Mouse (Mus musculus) hindbrain, embryonic 15.5 days (tissue): ENCODE results near the gene Tpra1. TPM values are rescaled to one million over a fixed set of nuclear protein-coding genes. Genes with fewer than 3 reads are reported as not detected.

ENCODE experiments used
- ATAC-seq: fragments of 200-750 bp; cut with Nextera tagmentation; 2 replicates; pipeline ENCODE4 v1.8.0; 2017; ENCODE audit warnings: low read depth, moderate number of reproducible peaks, moderate TSS enrichment; ENCODE audit not compliant: low FRiP score
- H3K27ac ChIP-seq: fragments of 300-500 bp; sonication (generic); replicated peaks from 2 replicates; pipeline ENCODE4 v1.5.1; 2015; ENCODE audit warnings: mild to moderate bottlenecking, inconsistent platforms
- H3K27me3 ChIP-seq: fragments of 300-500 bp; sonication (generic); 2 replicates; pipeline ENCODE4 v1.6.1; 2015; ENCODE audit warnings: control low read depth, inconsistent platforms
- H3K36me3 ChIP-seq: fragments of 300-500 bp; sonication (generic); 2 replicates; pipeline ENCODE4 v1.6.1; 2015; ENCODE audit warnings: control low read depth, inconsistent platforms
- H3K4me1 ChIP-seq: fragments of 300-500 bp; sonication (generic); replicated peaks from 2 replicates; pipeline ENCODE4 v1.6.1; 2015; ENCODE audit warnings: control low read depth, inconsistent platforms
- H3K4me2 ChIP-seq: fragments of 300-500 bp; sonication (generic); 2 replicates; pipeline ENCODE4 v1.6.1; 2015; ENCODE audit warnings: moderate library complexity, mild to moderate bottlenecking, inconsistent platforms
- H3K4me3 ChIP-seq: fragments of 300-500 bp; sonication (generic); 2 replicates; pipeline ENCODE4 v1.5.1; 2015; ENCODE audit warnings: mild to moderate bottlenecking, inconsistent platforms
- H3K9ac ChIP-seq: fragments of 300-500 bp; sonication (generic); 2 replicates; pipeline ENCODE4 v1.6.1; 2015; ENCODE audit warnings: inconsistent platforms
- H3K9me3 ChIP-seq: fragments of 300-500 bp; sonication (generic); 2 replicates; pipeline ENCODE4 v1.6.1; 2016; ENCODE audit warnings: control low read depth, inconsistent platforms
- WGBS: fragments of 180-500 bp; shearing (Covaris S2); methylation state at CpG from one replicate; pipeline ENCODE4 v1.1.7; 2015; 5-methylcytosine and 5-hydroxymethylcytosine counted together
- polyA plus RNA-seq: library from polyadenylated mRNA; unstranded; fragments of >200 nt; fragmentation: Nextera tagmentation; extraction: Ambion mirVana; gene quantifications from 2 replicates; pipeline ENCODE4 v1.2.1, GENCODE M21; 2015

The Tpra1 gene
- polyA plus RNA-seq, 1 experiment from 2014 or later = 94.2 TPM

GRCm38 (mm10) chr6:88873965-88874867 lies 27.8 kb upstream of the Tpra1 start:
- ATAC-seq = peak; percentile 65
- peak overlapping the region; percentile 88 for H3K4me3 ChIP-seq
- no peaks in the 10 kb centered on the region for H3K36me3 ChIP-seq
- H3K9ac ChIP-seq = peak overlapping the region; percentile 96
- no peaks in the 10 kb centered on the region for H3K27me3 ChIP-seq
- H3K9me3 ChIP-seq = no peaks in the 10 kb centered on the region
- H3K4me2 ChIP-seq = peak overlapping the region; percentile 87
- peak overlapping the region; percentile 97 for H3K27ac ChIP-seq
- WGBS = 2% methylated on average over 57 of the region's 74 CpGs
- H3K4me1 ChIP-seq = peaks cover 49% of the 10 kb centered on the region

GRCm38 (mm10) chr6:88874868-88875508 lies 27.1 kb upstream of the Tpra1 start, which contains the start of gene Podxl2:
Podxl2 (minus strand) TSS chr6:88875044.
- Histone ChIP-seq H3K27ac (peak within 1 kb of the TSS; percentile 97), H3K27me3 (no peaks in the 10 kb centered on the region), H3K4me3 (peak within 1 kb of the TSS; percentile 88), H3K36me3 (no peaks in the 10 kb centered on the region), H3K4me1 (peaks cover 42% of the 10 kb centered on the region), H3K9ac (peak within 1 kb of the TSS; percentile 96), H3K4me2 (peak within 1 kb of the TSS; percentile 87), H3K9me3 (no peaks in the 10 kb centered on the region)
- peak; percentile 77 for ATAC-seq
- 4% methylated on average over 54 of the region's 63 CpGs for WGBS

DNA sequence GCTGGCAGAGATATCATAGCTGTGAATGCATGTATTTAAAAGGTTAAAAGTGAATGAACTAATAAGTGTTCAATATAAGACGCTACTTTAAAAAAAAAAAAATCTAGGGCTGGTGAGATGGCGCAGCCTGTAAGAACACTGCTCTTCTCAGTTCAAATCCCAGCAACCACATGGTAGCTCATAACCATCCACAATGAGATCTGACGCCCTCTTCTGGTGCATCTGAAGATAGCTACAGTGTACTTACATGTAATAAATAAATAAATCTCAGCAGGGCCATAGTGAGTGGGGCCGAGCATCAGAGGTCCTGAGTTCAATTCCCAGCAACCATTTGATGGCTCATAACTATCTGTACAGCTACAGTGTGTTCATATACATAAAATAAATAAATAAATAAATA lies 22.6 kb upstream of the Tpra1 start:
- ATAC-seq = no peak
- H3K9ac ChIP-seq = no peak overlapping the region
- H3K4me3 ChIP-seq = no peak overlapping the region
- H3K27me3 ChIP-seq = no peaks in the 10 kb centered on the region
- H3K9me3 ChIP-seq = no peaks in the 10 kb centered on the region
- peaks cover 5% of the 10 kb centered on the region for H3K4me1 ChIP-seq
- 60% methylated on average over 4 of the region's 4 CpGs for WGBS
- no peak overlapping the region for H3K4me2 ChIP-seq
- 0 out of 2 replicates have a peak, but pooled peaks cover 4% of the 10 kb centered on the region for H3K36me3 ChIP-seq
- no peak overlapping the region for H3K27ac ChIP-seq

- no peaks in the 10 kb centered on the region for H3K27me3 ChIP-seq
- no peaks in the 10 kb centered on the region for H3K4me1 ChIP-seq
- 0 out of 2 replicates have a peak, but pooled peaks cover 5% of the 10 kb centered on the region for H3K36me3 ChIP-seq
- no peak overlapping the region for H3K9ac ChIP-seq
- 55% methylated on average over 7 of the region's 7 CpGs for WGBS
- H3K4me2 ChIP-seq = no peak overlapping the region
- H3K27ac ChIP-seq = peak overlapping the region; percentile 30; the same call in 1 of the 2 replicates
- no peak overlapping the region for H3K4me3 ChIP-seq
- no peak for ATAC-seq
- H3K9me3 ChIP-seq = no peaks in the 10 kb centered on the region
Observed at GRCm38 (mm10) chr6:88881334-88881733, 20.7 kb upstream of the Tpra1 start.

GRCm38 (mm10) chr6:88884195-88884594 lies 17.9 kb upstream of the Tpra1 start:
- H3K9ac ChIP-seq = no peak overlapping the region
- no peak overlapping the region for H3K27ac ChIP-seq
- H3K4me3 ChIP-seq = no peak overlapping the region
- no peak for ATAC-seq
- H3K9me3 ChIP-seq = no peaks in the 10 kb centered on the region
- H3K27me3 ChIP-seq = no peaks in the 10 kb centered on the region
- H3K4me1 ChIP-seq = no peaks in the 10 kb centered on the region
- H3K4me2 ChIP-seq = no peak overlapping the region
- 95% methylated on average over 10 of the region's 10 CpGs for WGBS
- H3K36me3 ChIP-seq = 0 out of 2 replicates have a peak, but pooled peaks cover 7% of the 10 kb centered on the region

DNA sequence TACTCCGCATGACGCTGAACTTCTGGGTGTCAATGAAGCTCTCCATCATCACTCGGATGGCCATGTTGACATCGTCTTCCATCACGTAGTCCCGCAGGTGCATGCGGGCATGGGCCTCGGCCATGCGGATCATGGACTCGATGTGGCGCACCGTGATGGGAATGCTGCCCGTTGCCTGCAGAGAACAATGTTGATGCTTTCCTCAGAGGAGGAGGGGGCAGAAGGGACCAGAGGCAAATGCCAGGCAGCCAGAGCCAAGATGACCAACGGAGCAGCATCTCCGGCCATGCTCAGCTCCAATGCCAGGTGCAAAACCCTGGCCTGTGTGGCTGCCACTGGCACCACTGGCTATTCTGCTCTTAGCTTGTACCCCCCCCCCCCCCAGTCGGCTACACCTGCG lies 17.4 kb upstream of the Tpra1 start:
- no peaks in the 10 kb centered on the region for H3K27me3 ChIP-seq
- no peaks in the 10 kb centered on the region for H3K4me1 ChIP-seq
- no peak overlapping the region for H3K4me3 ChIP-seq
- H3K27ac ChIP-seq = no peak overlapping the region
- ATAC-seq = no peak
- 0 out of 2 replicates have a peak, but pooled peaks cover 7% of the 10 kb centered on the region for H3K36me3 ChIP-seq
- no peak overlapping the region for H3K9ac ChIP-seq
- 93% methylated on average over 17 of the region's 17 CpGs for WGBS
- no peaks in the 10 kb centered on the region for H3K9me3 ChIP-seq
- no peak overlapping the region for H3K4me2 ChIP-seq

DNA sequence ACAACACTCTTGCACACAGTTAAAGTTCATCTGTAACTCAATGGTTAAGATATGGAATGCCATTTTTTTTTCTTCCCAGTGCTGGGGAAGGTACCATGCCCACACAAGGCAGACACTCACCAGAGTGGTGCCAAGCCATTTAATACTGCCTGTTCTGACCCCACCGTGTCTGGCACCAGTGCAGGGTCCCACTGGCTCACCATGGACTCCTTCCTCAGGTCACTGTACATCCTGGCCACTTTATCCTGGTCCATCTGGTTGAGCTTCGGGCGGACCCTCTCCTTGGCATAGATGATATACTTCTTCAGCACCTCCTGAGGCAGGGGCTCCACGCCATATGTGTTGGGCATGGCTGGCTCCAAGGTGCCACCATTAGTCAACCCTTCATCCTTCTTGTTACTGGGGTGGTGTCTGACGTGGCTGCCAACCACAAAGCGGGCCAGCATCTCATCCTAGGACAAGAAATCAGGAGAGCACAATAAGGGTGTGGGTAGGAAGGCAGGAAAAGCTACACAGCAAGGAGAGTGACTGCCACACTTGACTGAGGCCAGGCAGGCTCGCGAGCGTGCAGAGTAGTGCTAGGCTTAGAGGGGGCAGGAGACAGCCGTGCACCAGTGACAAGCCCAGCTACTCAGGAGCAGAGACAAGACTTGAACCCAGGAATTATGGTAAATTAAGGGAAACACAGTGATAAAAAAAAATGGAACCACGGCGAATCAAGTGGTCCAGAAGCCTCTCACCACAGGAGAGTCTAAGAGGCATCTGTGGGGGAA lies 16.2 kb upstream of the Tpra1 start:
- no peaks in the 10 kb centered on the region for H3K4me1 ChIP-seq
- H3K9ac ChIP-seq = no peak overlapping the region
- H3K4me2 ChIP-seq = no peak overlapping the region
- ATAC-seq = no peak
- H3K4me3 ChIP-seq = no peak overlapping the region
- H3K27me3 ChIP-seq = no peaks in the 10 kb centered on the region
- H3K27ac ChIP-seq = no peak overlapping the region
- 0 out of 2 replicates have a peak, but pooled peaks cover 7% of the 10 kb centered on the region for H3K36me3 ChIP-seq
- 76% methylated on average over 12 of the region's 12 CpGs for WGBS
- no peaks in the 10 kb centered on the region for H3K9me3 ChIP-seq

- H3K36me3 ChIP-seq = peaks cover 11% of the 10 kb centered on the region; the same call in 1 of the 2 replicates
- ATAC-seq = 0 out of 2 replicates have a peak, but pooled peaks have one; percentile 49
- no peak overlapping the region for H3K4me3 ChIP-seq
- no peaks in the 10 kb centered on the region for H3K27me3 ChIP-seq
- WGBS = 39% methylated on average over 2 of the region's 2 CpGs
- no peaks in the 10 kb centered on the region for H3K4me1 ChIP-seq
- no peak overlapping the region for H3K27ac ChIP-seq
- no peaks in the 10 kb centered on the region for H3K9me3 ChIP-seq
- H3K9ac ChIP-seq = no peak overlapping the region
- no peak overlapping the region for H3K4me2 ChIP-seq
Observed at GRCm38 (mm10) chr6:88886417-88886967, 15.6 kb upstream of the Tpra1 start.

DNA sequence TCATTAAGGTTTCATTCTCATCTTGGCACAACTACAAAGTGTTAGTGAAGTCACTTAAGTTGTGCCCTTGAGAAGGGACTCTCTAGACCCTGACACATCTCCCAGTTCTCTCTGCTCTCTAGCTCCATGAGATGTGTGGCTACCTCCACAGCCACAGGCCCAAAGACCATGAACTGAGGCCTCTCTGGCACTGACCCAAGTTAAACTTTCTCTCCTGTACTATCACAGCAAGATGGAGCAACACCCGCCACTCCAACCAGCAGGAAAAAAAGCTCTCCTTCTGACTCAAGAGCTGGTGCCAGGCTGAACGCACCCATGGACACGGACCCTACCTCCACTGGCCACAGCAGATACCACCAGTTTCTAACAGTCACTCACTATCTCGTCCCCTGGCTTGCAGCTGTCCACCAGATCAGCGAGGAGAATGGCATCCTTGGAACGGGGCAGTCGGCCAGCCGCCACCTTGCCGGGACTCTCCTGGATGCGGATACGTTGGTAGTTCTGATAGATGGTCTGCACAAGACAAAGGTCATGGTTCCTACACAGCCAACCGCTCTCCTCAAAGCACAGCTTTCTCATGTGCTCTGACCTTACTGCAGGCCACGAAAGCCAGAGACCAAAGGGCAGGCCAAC lies 12.5 kb upstream of the Tpra1 start:
- Histone ChIP-seq H3K27me3 (no peaks in the 10 kb centered on the region), H3K4me2 (no peak overlapping the region), H3K4me3 (no peak overlapping the region), H3K4me1 (no peaks in the 10 kb centered on the region), H3K27ac (no peak overlapping the region), H3K36me3 (peaks cover 12% of the 10 kb centered on the region; the same call in 1 of the 2 replicates), H3K9ac (no peak overlapping the region), H3K9me3 (no peaks in the 10 kb centered on the region)
- 89% methylated on average over 13 of the region's 13 CpGs for WGBS
- no peak for ATAC-seq

GRCm38 (mm10) chr6:88890832-88891231 lies 11.2 kb upstream of the Tpra1 start:
- H3K4me1 ChIP-seq = no peaks in the 10 kb centered on the region
- H3K9ac ChIP-seq = no peak overlapping the region
- no peak overlapping the region for H3K4me3 ChIP-seq
- H3K27me3 ChIP-seq = no peaks in the 10 kb centered on the region
- no peak overlapping the region for H3K27ac ChIP-seq
- no peaks in the 10 kb centered on the region for H3K9me3 ChIP-seq
- no peak for ATAC-seq
- no peak overlapping the region for H3K4me2 ChIP-seq
- H3K36me3 ChIP-seq = peaks cover 12% of the 10 kb centered on the region; the same call in 1 of the 2 replicates
- 92% methylated on average over 7 of the region's 7 CpGs for WGBS

GRCm38 (mm10) chr6:88893559-88893958 lies 8.5 kb upstream of the Tpra1 start:
- peaks cover 16% of the 10 kb centered on the region for H3K4me1 ChIP-seq
- 61% methylated on average over 5 of the region's 5 CpGs for WGBS
- no peak overlapping the region for H3K9ac ChIP-seq
- H3K27ac ChIP-seq = no peak overlapping the region
- H3K9me3 ChIP-seq = no peaks in the 10 kb centered on the region
- no peaks in the 10 kb centered on the region for H3K27me3 ChIP-seq
- peaks cover 10% of the 10 kb centered on the region; the same call in 1 of the 2 replicates for H3K36me3 ChIP-seq
- H3K4me3 ChIP-seq = no peak overlapping the region
- no peak for ATAC-seq
- H3K4me2 ChIP-seq = no peak overlapping the region
